Mouse (Mus musculus): ENCODE data around the gene St6gal2. TPM values are rescaled to one million over a fixed set of nuclear protein-coding genes. Genes with fewer than 3 reads are reported as not detected.

Gene St6gal2
- polyA plus RNA-seq (2012; rRNA removed): 26.3 and 27.2 TPM in 2 replicates

GRCm38 (mm10) chr17:55445250-55446184 lies at the start of gene St6gal2:
Gene St6gal2 (plus strand): TSS chr17:55445382.
- TF ChIP-seq CTCF (IDR thresholded peaks at IDR 0.05; ENCODE audit: extremely low read depth, insufficient read depth, low read length) (no peak), POLR2A (IDR thresholded peaks at IDR 0.05; ENCODE audit: extremely low read depth, insufficient read depth, low read length) (peak; percentile 56; the same call in 1 of the 2 replicates)
- H3K27ac ChIP-seq (ENCODE audit: insufficient read depth, low read length): peak within 1 kb of the TSS; percentile 94
- peak within 1 kb of the TSS; percentile 97 for H3K4me3 ChIP-seq (ENCODE audit: insufficient read depth, low read length)
- H3K4me1 ChIP-seq (ENCODE audit: control insufficient read depth, insufficient read depth, low read length): peaks cover 1% of the 10 kb centered on the region; the same call in 1 of the 2 replicates

GRCm38 (mm10) chr17:55406043-55406442 lies 39.1 kb upstream of the St6gal2 start:
- Histone ChIP-seq H3K4me3 (ENCODE audit: insufficient read depth, low read length) (no peak overlapping the region), H3K4me1 (ENCODE audit: control insufficient read depth, insufficient read depth, low read length) (peaks cover 1% of the 10 kb centered on the region; the same call in 1 of the 2 replicates), H3K27ac (ENCODE audit: insufficient read depth, low read length) (peak overlapping the region; percentile 35; the same call in 1 of the 2 replicates)
- TF ChIP-seq POLR2A (IDR thresholded peaks at IDR 0.05; ENCODE audit: extremely low read depth, insufficient read depth, low read length) (no peak), CTCF (IDR thresholded peaks at IDR 0.05; ENCODE audit: extremely low read depth, insufficient read depth, low read length) (no peak)

DNA sequence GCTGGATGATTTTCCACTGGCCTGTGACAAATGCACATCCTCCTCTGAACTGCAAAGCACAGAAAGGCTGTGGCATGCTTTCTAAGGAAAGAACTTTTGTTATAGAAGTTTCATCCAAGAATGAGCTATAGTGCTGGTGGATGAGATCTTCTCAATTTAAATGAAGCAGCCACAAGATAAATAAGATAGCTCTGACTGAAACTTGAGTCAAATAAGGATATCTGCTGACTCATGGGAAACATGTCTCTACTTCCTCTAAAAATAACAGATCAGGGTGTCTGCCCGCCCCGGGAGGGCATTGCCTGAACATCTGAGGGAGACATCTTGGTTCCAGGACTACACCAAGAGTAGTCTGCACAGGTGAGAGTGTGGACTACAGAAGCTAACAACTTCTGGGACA lies 28.7 kb upstream of the St6gal2 start:
- no peaks in the 10 kb centered on the region for H3K4me1 ChIP-seq (ENCODE audit: control insufficient read depth, insufficient read depth, low read length)
- TF ChIP-seq CTCF (IDR thresholded peaks at IDR 0.05; ENCODE audit: extremely low read depth, insufficient read depth, low read length) (no peak), POLR2A (IDR thresholded peaks at IDR 0.05; ENCODE audit: extremely low read depth, insufficient read depth, low read length) (no peak)
- no peak overlapping the region for H3K27ac ChIP-seq (ENCODE audit: insufficient read depth, low read length)
- no peak overlapping the region for H3K4me3 ChIP-seq (ENCODE audit: insufficient read depth, low read length)

DNA sequence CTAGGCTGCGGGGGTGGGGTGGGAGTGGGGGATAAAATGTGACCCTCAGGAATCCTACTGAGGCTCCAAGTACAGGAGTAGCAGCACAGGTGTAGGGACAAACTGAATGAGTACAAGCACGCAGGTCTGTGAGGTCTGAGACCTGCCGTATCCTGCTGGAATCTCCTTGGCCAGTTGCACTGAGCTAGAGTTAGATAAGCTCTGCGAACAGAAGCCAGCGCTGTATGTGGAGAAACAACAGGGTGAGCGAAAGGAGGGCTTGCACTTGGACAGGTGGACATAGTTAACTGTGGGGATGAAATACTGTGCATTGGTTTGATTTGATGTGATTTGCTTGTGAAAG lies 974 bp downstream of the St6gal2 start:
- H3K4me3 ChIP-seq (ENCODE audit: insufficient read depth, low read length): peak overlapping the region; percentile 97
- no peak for TF ChIP-seq CTCF (IDR thresholded peaks at IDR 0.05; ENCODE audit: extremely low read depth, insufficient read depth, low read length)
- peak overlapping the region; percentile 89 for H3K27ac ChIP-seq (ENCODE audit: insufficient read depth, low read length)
- peaks cover 1% of the 10 kb centered on the region; the same call in 1 of the 2 replicates for H3K4me1 ChIP-seq (ENCODE audit: control insufficient read depth, insufficient read depth, low read length)

DNA sequence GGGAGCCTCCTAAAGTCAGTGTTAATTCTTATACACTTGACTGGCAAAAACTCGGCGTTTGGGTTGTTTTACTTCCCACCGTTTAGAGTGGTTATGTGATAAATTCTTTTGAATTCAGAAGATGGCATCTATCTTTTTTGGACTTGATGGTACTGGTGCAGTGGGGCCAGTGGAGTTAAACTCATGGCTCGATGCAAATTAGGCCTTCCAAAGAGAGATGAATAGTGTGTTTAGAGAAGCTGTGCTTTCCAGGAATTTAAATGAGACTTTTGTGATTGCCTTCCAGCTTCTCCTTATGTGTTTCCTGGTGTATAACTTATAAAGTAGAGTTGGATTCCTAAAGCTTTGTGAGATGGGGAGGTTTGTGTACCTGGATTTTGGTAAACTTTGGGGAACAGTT lies 1.5 kb downstream of the St6gal2 start:
- TF ChIP-seq CTCF (IDR thresholded peaks at IDR 0.05; ENCODE audit: extremely low read depth, insufficient read depth, low read length) (no peak), POLR2A (IDR thresholded peaks at IDR 0.05; ENCODE audit: extremely low read depth, insufficient read depth, low read length) (no peak)
- peak overlapping the region; percentile 89 for H3K27ac ChIP-seq (ENCODE audit: insufficient read depth, low read length)
- H3K4me3 ChIP-seq (ENCODE audit: insufficient read depth, low read length): peak overlapping the region; percentile 97
- peaks cover 3% of the 10 kb centered on the region for H3K4me1 ChIP-seq (ENCODE audit: control insufficient read depth, insufficient read depth, low read length)

DNA sequence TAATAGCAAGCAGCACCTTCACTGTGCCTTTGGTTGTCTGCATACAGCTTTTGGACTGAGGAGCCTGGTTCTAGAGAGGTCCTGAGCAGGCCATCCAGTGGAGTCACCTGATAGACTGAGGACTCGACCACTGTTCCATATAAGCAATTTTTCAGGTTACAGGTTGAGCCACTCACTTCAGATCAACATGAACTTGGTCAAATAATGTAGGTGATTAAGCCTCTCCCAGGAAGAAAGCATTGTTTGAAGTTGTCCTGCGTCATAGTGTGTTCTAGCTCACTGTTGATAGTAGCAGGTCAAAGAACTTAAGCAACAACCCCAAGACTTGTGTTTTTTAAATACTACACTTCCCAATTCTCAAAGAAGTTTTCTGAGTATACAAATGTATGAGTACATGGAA lies 5.8 kb downstream of the St6gal2 start:
- TF ChIP-seq POLR2A (IDR thresholded peaks at IDR 0.05; ENCODE audit: extremely low read depth, insufficient read depth, low read length) (no peak), CTCF (IDR thresholded peaks at IDR 0.05; ENCODE audit: extremely low read depth, insufficient read depth, low read length) (no peak)
- peaks cover 4% of the 10 kb centered on the region for H3K4me1 ChIP-seq (ENCODE audit: control insufficient read depth, insufficient read depth, low read length)

DNA sequence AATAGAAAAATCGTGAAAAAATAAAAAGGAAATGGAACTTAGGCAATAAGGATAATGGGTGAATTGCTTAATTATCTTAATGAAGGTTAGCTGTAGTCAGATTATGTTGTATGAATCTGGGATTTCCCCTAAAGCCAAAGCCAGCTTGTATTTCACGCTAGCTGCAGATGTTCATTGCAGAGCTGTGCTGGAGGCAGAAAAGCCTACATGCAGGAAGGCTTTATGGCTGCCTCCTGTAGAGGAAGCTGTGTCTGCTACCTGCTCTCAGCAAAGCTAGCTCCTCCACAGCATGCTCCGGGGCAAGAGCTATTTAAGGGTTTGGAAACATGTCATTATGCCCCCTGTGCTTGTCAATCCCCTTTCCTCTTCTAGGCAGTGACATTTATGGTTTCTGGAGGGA lies 9.3 kb downstream of the St6gal2 start:
- Histone ChIP-seq H3K4me3 (ENCODE audit: insufficient read depth, low read length) (no peak overlapping the region), H3K4me1 (ENCODE audit: control insufficient read depth, insufficient read depth, low read length) (peaks cover 8% of the 10 kb centered on the region)
- TF ChIP-seq POLR2A (IDR thresholded peaks at IDR 0.05; ENCODE audit: extremely low read depth, insufficient read depth, low read length) (no peak), CTCF (IDR thresholded peaks at IDR 0.05; ENCODE audit: extremely low read depth, insufficient read depth, low read length) (no peak)

More for the DNA sequence above, 5.8 kb downstream of the St6gal2 start:
- no peak overlapping the region for H3K4me3 ChIP-seq (ENCODE audit: insufficient read depth, low read length)
- no peak overlapping the region for H3K27ac ChIP-seq (ENCODE audit: insufficient read depth, low read length)

GRCm38 (mm10) chr17:55460187-55460586 lies 15.0 kb downstream of the St6gal2 start:
- Histone ChIP-seq H3K4me1 (ENCODE audit: control insufficient read depth, insufficient read depth, low read length) (peaks cover 8% of the 10 kb centered on the region), H3K4me3 (ENCODE audit: insufficient read depth, low read length) (no peak overlapping the region), H3K27ac (ENCODE audit: insufficient read depth, low read length) (no peak overlapping the region)
- TF ChIP-seq POLR2A (IDR thresholded peaks at IDR 0.05; ENCODE audit: extremely low read depth, insufficient read depth, low read length) (no peak), CTCF (IDR thresholded peaks at IDR 0.05; ENCODE audit: extremely low read depth, insufficient read depth, low read length) (no peak)

More for the DNA sequence above, 9.3 kb downstream of the St6gal2 start:
- H3K27ac ChIP-seq (ENCODE audit: insufficient read depth, low read length): no peak overlapping the region

GRCm38 (mm10) chr17:55467579-55467978 lies 22.4 kb downstream of the St6gal2 start:
- TF ChIP-seq CTCF (IDR thresholded peaks at IDR 0.05; ENCODE audit: extremely low read depth, insufficient read depth, low read length): no peak
- no peak for TF ChIP-seq POLR2A (IDR thresholded peaks at IDR 0.05; ENCODE audit: extremely low read depth, insufficient read depth, low read length)
- Histone ChIP-seq H3K4me3 (ENCODE audit: insufficient read depth, low read length) (no peak overlapping the region), H3K4me1 (ENCODE audit: control insufficient read depth, insufficient read depth, low read length) (no peaks in the 10 kb centered on the region), H3K27ac (ENCODE audit: insufficient read depth, low read length) (no peak overlapping the region)

DNA sequence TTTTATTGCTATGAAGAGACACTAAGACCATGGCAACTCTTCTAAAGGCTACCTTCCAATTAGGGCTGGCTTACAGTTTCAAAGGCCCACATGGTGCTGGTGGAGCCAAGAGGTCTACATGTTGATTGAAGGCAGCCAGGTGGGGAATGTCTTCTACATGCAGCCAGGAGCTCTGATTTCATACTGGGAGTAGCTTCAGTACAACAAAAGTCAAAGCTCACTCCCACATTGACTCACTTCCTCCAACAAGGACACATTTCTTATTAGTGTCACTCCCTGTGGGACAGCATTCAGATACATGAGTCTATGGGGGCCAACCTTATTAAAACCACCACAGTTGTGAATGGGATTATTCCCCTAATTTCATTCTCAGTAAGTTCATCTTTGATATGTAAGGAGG lies 23.8 kb downstream of the St6gal2 start:
- no peaks in the 10 kb centered on the region for H3K4me1 ChIP-seq (ENCODE audit: control insufficient read depth, insufficient read depth, low read length)
- no peak overlapping the region for H3K4me3 ChIP-seq (ENCODE audit: insufficient read depth, low read length)
- H3K27ac ChIP-seq (ENCODE audit: insufficient read depth, low read length): no peak overlapping the region
- TF ChIP-seq CTCF (IDR thresholded peaks at IDR 0.05; ENCODE audit: extremely low read depth, insufficient read depth, low read length) (no peak), POLR2A (IDR thresholded peaks at IDR 0.05; ENCODE audit: extremely low read depth, insufficient read depth, low read length) (no peak)

Data from cortical plate, adult 2 months (tissue).